Mouse (Mus musculus) thymus, postnatal 25 days (tissue): ENCODE measurements around the gene Yars2.
"Not testable (repeated sequence)": the region's sequence is repeated elsewhere in the genome, so short reads cannot be mapped to it uniquely, and the experiment has no call there.

ENCODE experiments used
- DNase-seq: peaks from one replicate; pipeline ENCODE4 v3.0.0; 2022

Gene Yars2

GRCm38 (mm10) chr16:16302369-16303137 lies at the start of gene Yars2:
TSS of gene Yars2 (plus strand) at chr16:16302965.
- DNase-seq, result peak; percentile 88

GRCm38 (mm10) chr16:16253326-16254074 lies 49.3 kb upstream of the Yars2 start:
- DNase-seq, result no peak

DNA sequence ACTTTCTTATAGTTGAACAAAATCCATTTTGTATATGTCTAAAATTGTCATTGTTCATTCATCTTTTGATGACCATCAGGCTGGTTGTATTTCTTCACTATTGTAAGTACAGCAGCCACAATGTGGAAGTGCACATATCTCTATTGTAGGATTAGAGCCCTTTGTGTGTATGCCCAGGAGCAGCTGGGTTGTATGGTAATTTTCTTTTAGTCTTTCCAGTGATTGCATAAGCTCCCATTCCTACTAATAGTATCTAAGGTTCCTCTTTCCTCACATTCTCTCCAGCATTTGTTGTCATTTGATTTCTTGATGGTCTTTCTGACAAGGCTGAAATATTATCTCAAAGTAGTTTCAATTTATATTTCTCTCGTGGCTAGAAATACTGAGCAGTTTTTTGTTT lies 47.5 kb upstream of the Yars2 start:
- DNase-seq, result no peak

DNA sequence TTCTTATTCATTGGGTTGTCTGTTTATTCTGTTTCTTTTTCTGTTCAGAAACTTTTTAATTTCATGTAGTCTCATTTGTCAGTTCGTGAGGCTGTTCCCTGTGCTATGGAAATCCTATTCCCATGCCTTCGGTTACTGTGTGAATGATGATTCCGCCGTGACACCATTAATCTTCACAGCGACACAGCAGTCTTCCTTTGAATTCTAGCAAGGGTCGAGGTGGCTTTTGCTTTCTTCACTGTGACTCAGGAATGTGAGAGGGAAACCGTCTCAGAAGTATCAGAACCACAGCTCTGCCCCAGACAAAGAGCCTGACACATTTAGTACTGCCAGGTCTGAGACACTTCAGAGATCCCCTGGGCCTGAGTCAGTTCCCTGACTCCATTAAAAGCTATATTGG lies 46.9 kb upstream of the Yars2 start:
- DNase-seq, result no peak

DNA sequence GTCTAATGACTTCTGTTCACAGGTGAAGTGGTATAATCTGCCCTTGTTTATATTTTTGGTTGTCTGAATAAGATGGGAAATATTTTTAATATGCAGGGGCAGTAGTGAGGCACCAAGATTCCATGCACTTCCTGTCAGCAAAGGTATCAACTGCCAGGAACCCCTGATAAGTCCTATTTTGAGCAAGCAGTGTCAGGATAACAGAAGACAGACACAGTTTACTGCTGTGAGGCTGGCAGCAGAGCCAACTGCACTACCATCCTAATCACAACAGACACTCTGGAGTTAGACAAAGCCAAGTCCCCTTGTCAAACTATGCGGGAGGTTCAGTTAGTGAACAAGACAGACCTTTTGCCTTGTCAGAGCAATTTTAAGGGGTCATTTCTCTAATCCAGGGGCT lies 46.1 kb upstream of the Yars2 start:
- DNase-seq, result no peak

GRCm38 (mm10) chr16:16260882-16261281 lies 41.9 kb upstream of the Yars2 start:
- no peak for DNase-seq

- no peak for DNase-seq
Measured at GRCm38 (mm10) chr16:16261481-16261880, 41.3 kb upstream of the Yars2 start.

GRCm38 (mm10) chr16:16262436-16262835 lies 40.3 kb upstream of the Yars2 start:
- no peak for DNase-seq

DNA sequence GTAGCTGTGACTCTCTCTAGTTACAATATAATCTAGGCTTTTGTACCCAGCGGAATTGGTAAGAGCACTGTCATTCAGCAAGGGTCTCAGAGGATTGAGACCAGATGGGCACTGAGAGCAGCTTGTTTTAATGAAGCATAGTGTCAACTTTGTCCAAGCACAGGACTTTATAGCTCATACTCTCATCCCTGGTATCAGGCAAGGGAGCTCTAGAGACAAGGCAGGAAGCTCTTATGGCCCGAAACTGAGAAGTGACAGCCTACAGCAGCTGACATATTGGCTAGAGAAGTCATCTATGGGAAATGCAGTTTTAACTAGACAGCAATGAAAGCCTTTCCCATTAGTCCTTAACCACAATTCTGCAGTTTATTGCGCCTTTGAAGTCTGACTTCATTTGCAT lies 29.8 kb upstream of the Yars2 start:
- no peak for DNase-seq

- DNase-seq, result no peak
Measured at GRCm38 (mm10) chr16:16273752-16274151, 29.0 kb upstream of the Yars2 start.

DNA sequence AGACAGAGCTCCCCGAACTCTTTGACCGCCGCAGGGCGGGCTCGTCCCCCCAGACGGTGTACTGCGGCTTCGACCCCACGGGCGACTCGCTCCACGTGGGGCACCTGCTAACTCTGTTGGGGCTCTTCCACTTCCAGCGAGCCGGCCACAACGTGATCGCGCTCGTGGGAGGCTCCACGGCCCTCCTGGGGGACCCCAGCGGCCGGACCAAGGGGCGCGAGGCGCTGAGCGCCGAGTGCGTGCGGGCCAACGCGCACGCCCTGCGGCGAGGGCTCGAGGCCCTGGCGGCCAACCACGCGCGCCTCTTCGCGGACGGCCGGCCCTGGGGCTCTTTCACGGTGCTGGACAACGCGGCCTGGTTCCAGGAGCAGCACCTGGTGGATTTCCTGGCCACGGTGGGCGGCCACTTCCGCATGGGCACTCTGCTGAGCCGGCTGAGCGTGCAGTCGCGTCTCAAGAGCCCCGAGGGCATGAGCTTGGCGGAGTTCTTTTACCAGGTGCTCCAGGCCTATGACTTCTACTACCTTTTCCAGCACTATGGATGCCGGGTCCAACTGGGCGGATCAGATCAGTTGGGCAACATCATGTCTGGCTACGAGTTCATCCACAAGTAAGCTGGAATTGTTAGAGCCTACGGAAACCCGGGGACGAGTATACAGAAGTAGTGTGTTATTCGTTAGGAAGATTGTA lies 518 bp downstream of the Yars2 start:
- DNase-seq, result peak; percentile 39

GRCm38 (mm10) chr16:16303888-16304287 lies 1.1 kb downstream of the Yars2 start:
- DNase-seq, result no peak

- DNase-seq, result no peak
Measured at GRCm38 (mm10) chr16:16311319-16311718, 8.6 kb downstream of the Yars2 start.

- DNase-seq, result no peak
Measured at GRCm38 (mm10) chr16:16325775-16326336, 23.1 kb downstream of the Yars2 start.

DNA sequence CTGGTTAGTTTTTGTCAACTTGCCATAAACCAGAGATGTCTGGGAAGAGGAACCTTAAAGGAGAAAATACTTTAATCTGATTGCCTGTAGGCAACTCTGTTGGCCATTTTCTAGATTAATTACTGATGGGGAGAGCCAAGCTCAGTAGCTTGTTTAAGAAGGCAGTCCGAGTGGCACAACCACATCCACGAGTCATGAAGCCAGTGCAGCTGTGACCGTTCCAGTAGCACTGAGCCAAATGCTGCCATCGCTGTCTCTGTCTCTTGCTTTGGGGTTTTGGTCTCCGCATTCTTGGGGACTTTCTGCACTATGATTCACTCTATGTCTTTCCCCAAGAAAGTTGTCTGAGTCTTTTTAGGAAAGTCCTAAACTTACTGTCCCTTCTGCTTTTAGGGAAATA lies 43.7 kb downstream of the Yars2 start:
- no peak for DNase-seq

GRCm38 (mm10) chr16:16357908-16358307 lies 55.1 kb downstream of the Yars2 start:
- DNase-seq, result no peak

DNA sequence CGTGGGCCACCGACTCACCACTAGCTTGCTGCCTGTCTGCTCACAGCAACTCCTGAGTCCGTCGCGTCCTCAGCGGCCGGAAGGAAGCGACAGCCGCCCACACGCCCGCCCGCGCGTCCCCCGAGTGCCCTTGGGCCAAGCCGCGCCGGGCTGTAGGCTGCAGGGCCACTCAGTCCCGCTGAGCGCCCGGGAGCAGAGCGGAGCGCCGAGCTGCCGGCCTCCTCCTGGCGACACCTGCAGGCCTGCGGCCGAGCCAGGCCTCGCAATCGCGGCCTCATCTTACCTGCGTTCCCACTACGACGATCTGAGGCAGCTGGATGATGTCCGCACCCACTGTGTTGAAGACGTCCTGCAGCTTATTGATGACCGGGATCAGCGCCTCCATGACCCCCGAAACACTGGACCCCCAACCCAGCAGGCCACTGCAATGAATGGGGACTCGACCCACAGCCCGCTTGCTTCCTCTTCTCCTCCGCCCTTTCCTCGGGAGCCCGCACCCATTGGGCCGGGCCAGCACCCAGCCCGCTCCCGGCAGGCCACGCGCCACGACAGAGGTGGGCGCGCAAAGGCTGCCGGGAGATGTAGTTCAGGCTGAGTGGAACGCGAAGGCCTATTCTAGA lies 55.8 kb downstream of the Yars2 start, which contains the start of gene Dnm1l:
Gene Dnm1l (minus strand): TSS at position 479 of the 620 bp plus-strand sequence.
- peak; percentile 91 for DNase-seq

GRCm38 (mm10) chr16:16359101-16359482 lies 56.3 kb downstream of the Yars2 start:
- DNase-seq, result not testable (repeated sequence)
